Mouse (Mus musculus) spleen, adult 2 months (tissue): ENCODE measurements at regions not wholly inside any gene's neighbourhood (a gene's known extent, or its start where the extent isn't known, plus 50 kb on each side); places are given as distances from the start of the nearest gene placed in this dataset.
"Not testable (repeated sequence)": the region's sequence is repeated elsewhere in the genome, so short reads cannot be mapped to it uniquely, and the experiment has no call there.

Experiments
- CTCF ChIP-seq: fragments of 200-500 bp; IDR thresholded peaks from 2 replicates; pipeline ENCODE4 v1.5.1; 2011; ENCODE audit warnings: mild to moderate bottlenecking, inconsistent platforms; ENCODE audit not compliant: insufficient read depth, insufficient read length, insufficient replicate concordance; ENCODE audit errors: extremely low read depth
- POLR2A ChIP-seq: fragments of 200-500 bp; IDR thresholded peaks from 2 replicates; pipeline ENCODE4 v1.6.1; 2011; ENCODE audit warnings: low read depth, low read length, inconsistent platforms

GRCm38 (mm10) chr1:43316331-43316730 lies 119.5 kb upstream of the Fhl2 start:
- TF ChIP-seq POLR2A, CTCF: not testable (repeated sequence)
